Mouse (Mus musculus) E14TG2a.4 (cell line): Measurements from ENCODE around the gene Dlx2.

ENCODE experiments used
- H3K27me3 ChIP-seq: 2 replicates; pipeline ENCODE4 v1.6.1; 2014; ENCODE audit warnings: low read length, control low read depth; ENCODE audit not compliant: insufficient read depth
- H3K36me3 ChIP-seq: 2 replicates; pipeline ENCODE4 v1.6.1; 2014; ENCODE audit warnings: low read length, control low read depth; ENCODE audit not compliant: insufficient read depth
- H3K4me1 ChIP-seq: replicated peaks from 2 replicates; pipeline ENCODE4 v1.6.1; 2014; ENCODE audit warnings: low read depth, low read length, control low read depth
- H3K4me3 ChIP-seq: replicated peaks from 2 replicates; pipeline ENCODE4 v1.5.1; 2014; ENCODE audit warnings: mild to moderate bottlenecking, low read length
- H3K9me3 ChIP-seq: 2 replicates; pipeline ENCODE4 v1.6.1; 2014; ENCODE audit warnings: low read length, control low read depth
- CTCF ChIP-seq: conservative IDR thresholded peaks from 2 replicates; pipeline ENCODE4 v1.5.1; 2014; ENCODE audit warnings: low read length
- NANOG ChIP-seq: IDR thresholded peaks from 2 replicates; pipeline ENCODE4 v1.6.1; 2014; ENCODE audit warnings: borderline replicate concordance, low read length, mixed read lengths
- POU5F1 ChIP-seq: IDR thresholded peaks from 2 replicates; pipeline ENCODE4 v1.6.1; 2014; ENCODE audit warnings: low read length, borderline replicate concordance

Dlx2 gene

DNA sequence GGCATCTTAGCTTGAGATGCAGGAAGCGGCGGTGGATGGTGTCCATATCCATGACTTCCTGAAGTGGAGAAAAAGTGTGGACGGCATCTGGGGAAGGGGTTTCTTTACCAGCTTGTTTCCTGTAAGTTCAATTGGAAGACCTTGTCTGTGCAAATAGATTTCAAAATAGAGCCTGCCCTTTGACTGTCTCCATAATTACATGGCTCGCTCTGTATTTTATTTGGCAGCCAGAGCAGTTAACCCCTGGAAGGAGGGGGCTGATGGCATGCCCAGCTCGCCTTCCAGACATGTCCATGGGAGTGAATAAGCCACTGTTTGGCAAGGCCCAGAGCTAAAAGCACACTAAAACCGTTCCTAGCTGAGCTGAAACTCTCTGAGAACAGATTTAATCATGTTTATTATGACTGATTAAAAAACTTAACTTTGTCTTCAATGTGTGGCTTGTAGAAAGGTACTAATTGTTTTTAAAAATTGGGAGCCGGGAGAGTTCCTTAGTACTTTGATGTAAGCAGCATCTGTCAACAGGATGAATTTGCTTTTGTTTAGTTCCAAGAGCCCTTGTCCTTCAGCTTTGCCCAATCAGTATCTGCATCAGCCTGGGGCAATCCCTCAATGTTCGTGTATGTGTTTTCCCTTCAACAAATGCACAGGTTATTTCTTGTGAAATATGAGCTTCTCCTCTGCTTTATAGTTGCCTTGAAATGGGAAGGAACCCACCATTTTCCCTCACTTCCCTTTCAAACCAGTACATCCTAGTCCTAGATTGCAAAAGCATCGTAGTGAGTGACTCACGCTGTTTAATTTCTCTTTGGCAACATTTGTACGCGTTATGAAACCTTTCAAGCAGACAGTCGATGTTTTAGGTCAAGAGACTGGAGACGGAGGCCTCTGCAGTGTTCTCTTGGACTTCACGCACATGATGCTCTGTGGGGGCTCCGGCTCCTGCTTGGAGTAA, 47.0 kb downstream of the Dlx2 start:
- no peaks in the 10 kb centered on the region for H3K36me3 ChIP-seq
- peaks cover 40% of the 10 kb centered on the region for H3K4me1 ChIP-seq
- no peaks in the 10 kb centered on the region for H3K27me3 ChIP-seq
- H3K4me3 ChIP-seq: no peak overlapping the region
- H3K9me3 ChIP-seq: no peaks in the 10 kb centered on the region
- TF ChIP-seq POU5F1 (no peak), CTCF (no peak), NANOG (no peak)

DNA sequence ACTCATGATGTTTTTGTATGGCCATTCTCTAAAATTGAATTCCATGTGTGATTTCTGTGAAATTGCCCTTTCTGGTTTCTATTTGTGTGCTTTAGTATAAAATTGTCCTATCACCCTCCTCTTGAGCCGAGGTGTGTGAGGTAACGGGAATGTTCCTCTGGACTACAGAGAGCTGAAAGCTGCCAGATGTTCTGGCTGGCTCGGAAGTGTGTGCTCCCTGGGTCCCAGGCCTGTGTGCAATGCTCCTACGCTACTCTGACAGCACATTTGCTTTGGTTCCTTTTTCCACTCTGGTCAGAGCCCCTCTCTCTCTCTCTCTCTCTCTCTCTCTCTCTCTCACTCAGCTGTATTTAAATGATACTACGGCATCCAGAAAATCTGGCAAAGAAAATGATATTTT, 49.4 kb downstream of the Dlx2 start:
- no peak for TF ChIP-seq CTCF
- no peak for TF ChIP-seq NANOG
- H3K9me3 ChIP-seq: no peaks in the 10 kb centered on the region
- no peaks in the 10 kb centered on the region for H3K36me3 ChIP-seq
- H3K4me1 ChIP-seq: peaks cover 29% of the 10 kb centered on the region
- H3K4me3 ChIP-seq: no peak overlapping the region
- H3K27me3 ChIP-seq: no peaks in the 10 kb centered on the region

DNA sequence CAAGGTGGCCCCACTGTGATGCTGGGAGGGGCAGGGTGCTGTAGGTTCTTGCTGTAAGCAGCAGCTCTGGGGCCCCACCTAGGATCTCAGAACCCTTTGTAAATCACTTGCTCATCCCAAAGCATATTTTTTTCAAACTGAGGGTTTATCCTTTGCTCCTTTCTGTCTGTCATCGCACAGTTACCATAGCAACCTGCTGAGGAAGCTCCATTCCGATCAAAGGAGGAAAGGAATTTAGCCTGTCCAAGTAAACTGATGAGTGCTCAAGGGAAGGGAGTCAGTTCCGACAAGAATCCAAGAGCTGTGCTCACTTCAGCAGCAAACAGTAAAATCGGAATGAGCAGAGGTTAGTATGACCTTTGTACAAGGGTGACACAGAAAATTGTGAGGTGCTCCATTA, 51.6 kb downstream of the Dlx2 start:
- TF ChIP-seq POU5F1 (no peak), NANOG (no peak; the same call in 1 of the 2 replicates), CTCF (no peak)
- no peaks in the 10 kb centered on the region for H3K9me3 ChIP-seq
- H3K27me3 ChIP-seq: no peaks in the 10 kb centered on the region

DNA sequence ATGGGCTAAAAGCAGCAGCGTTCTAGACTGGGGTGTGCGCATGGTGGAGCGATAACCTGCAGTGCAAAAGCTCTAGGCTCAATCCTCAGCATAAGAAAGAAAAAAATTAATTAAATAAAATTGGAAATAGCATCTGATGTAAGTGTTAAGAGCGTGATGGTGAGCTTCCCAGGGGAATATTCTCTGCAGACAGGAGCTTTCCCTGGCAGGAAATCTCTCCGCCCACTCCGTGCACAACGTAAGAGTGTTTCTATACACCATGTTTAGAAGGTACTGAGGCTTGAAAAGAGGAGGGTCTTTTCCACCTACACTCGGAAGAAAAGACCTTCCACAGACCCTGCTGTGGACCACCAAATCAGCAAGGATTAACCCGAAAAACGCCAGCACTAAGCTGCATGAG, 52.1 kb downstream of the Dlx2 start:
- Histone ChIP-seq H3K36me3 (no peaks in the 10 kb centered on the region), H3K27me3 (no peaks in the 10 kb centered on the region), H3K4me3 (no peak overlapping the region), H3K4me1 (peaks cover 22% of the 10 kb centered on the region), H3K9me3 (no peaks in the 10 kb centered on the region)
- TF ChIP-seq POU5F1: no peak
- TF ChIP-seq CTCF: no peak
- no peak for TF ChIP-seq NANOG

More for the DNA sequence above, 51.6 kb downstream of the Dlx2 start:
- H3K36me3 ChIP-seq: no peaks in the 10 kb centered on the region
- H3K4me3 ChIP-seq: no peak overlapping the region
- peaks cover 27% of the 10 kb centered on the region for H3K4me1 ChIP-seq
